Mouse (Mus musculus): ENCODE data around the gene Alg12.

The Alg12 gene

DNA sequence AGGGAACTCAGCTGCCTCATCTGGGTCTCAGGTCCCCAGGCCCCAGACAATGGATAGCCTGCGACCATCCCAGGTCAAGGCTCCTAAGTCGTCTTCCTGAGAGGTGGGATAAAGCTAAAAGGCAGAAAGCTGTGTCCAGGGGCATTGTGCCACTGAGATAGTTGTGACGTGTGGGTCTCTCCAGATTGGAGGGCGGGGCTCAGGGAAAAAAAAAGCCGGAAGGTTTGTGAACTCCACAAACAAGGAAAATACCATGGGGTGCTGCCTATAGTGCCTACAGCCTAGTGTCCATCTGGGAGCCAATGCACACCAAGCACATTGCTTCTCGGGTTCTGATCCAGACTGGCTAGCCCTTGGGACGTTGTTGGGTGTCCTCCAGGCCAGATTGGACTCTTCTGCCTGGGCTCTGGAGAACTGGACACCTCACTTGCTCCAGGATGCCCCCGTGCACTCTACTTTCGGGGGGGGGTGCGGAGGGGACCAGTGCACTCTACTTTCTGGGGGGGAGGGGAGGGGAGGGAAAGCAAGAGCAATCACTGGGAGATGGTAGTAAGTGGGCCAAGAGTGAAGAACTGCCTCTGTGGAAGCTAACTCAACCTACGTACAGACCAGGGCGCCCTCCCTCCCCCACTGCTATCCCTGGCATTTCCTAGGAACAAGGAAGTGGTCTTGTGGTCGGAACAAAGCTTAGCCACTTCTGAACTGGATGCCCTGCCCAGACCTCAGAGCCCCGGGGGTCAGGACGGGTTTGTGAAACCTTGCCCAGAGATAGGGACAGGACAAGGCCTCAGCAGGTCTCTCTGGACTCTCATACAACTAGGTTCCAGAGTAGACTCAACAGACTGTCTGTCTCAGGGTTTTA, 36.1 kb upstream of the Alg12 start:
- peak; percentile 59 for DNase-seq

DNA sequence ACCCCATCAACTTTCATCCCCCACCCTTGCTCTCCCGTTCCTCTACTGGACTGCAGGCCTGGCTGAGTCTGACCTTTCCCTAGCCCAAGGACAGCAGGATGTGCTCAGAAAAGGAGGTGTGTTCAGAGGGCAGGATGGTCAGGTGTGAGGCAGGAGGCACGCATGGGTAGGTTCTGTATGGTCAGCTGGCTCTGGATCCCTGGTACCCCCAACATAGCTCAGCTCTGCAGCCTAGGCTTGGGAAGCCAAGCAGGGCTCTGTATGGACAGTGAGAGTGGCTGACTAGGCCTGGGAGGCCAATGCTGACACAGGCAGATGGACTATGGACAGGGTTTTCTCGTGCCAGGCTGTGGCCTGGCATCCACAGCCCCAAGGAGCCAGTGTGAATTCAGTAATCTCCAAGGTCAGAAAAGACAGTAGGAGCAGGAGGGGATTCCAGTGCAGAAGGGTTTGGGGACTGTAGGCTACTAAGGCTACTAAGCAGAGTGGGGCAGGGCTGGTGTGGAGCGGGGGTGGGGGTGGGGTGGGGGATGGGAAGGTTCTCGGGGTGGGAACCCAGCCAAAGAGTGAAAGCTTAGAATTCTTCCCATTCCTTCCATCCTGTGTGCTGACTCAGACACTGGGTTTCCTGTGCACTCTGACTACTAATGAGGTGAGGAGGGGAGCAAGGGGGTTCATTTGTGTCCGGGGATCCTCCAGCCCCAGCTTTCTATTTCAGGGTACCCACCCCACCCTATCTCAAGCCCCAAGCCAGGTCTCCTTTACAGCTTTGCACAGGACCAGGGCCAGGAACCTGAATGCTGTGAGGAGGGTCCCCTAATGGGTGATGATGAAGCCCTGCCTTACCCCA, 35.2 kb upstream of the Alg12 start:
- peak; percentile 73 for DNase-seq

DNA sequence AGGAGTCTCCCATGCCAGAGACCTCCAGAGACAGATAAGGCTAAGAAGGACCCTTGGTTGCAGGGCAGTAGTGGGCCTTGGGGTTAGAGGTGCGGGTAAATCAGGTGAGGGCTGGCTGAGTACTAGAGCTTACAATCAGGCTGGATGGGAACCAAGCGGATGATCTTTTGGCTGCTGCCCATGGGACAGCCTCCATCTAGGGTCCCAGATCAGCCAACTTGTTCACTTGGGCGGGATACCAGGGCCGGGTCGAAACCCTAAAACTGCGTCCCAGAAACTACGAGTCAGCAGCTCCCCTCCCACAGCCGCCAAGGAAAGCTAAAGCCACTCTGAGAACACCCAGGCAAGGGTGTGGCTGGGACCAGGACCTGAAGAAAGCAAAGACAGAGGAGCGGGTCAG, 34.0 kb upstream of the Alg12 start:
- DNase-seq: peak; percentile 55

DNA sequence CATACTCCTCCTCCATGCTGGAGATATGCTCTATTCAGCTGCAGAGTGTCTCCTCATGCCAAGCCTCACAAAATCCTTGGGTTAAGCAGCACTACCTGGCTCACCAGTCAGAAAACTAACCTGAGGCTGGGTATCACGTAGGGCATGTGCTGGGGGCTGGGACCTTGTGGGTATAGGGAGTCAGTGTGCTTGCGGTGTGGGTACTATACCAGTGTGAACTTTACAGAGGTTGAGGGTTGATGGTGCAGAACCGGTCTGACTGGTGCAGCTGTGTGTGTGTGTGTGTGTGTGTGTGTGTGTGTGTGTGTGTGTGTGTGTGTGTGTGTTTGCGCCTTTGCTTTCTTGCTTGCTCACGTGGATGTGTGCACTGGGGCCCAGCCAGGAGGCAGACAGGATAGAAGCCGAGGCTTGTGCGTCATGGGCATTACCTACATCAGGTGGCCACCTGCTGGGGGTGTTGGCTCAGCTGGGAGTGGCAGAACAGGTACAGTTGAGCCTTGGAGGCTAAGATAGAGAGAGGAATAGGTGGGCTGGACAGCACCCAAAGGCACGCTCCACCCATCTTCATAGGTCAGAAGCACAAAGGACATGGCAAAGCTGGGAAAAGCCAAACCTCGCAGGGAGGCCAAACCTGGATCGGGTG, 32.5 kb upstream of the Alg12 start:
- peak; percentile 63 for DNase-seq

DNA sequence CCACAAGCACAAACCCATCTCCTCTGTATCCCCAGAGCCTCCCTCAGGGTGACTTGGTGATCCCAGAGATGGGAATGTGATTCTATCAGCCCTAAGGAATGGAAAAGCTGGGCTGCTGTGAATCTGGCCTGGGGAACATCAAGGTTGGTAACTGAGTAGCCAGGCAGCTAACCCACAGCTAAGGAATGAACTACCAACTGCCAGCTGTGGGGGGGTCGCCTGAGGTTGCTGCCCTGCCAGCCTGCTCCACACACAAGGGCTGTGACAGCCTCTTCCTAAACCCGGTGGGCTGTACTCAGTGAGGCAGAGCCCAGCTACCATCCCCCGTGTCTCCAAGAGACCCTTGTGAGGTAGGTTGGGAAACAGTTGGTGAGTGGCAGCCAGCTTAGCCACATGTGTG, 32.0 kb upstream of the Alg12 start:
- DNase-seq: no peak

DNA sequence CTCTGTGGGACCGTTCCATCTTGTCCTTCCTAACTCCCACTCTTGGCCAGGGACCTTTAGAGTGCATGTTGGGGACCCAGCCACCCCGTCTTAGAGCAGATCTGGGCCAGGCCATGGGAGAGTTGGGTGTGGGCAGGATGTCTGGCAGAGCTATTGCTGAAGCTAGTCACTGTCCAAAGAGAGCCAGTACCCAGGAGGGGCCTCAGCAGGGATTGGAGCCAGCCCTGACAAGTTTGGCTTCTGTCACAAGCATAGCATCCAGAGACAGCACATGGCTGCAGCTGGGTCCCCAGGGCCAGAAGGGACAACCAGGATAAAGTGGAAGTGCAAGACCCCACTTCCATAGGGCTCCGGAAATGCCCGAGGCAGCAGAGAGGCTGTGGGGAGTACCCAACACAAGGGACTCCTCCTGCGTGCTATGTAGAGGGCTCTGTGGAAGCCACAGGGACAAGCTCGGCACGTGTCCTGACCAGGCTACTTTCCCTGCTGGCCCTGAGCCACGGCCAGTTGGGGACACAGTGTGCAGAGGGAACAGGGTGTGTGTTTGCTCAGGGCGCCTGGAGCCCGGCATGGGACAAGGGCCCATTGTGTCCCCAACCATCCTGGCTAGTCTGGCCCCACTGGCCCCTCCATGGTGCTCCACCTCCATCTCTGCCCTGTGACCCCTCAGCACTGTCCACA, 31.2 kb upstream of the Alg12 start:
- DNase-seq: peak; percentile 92

DNA sequence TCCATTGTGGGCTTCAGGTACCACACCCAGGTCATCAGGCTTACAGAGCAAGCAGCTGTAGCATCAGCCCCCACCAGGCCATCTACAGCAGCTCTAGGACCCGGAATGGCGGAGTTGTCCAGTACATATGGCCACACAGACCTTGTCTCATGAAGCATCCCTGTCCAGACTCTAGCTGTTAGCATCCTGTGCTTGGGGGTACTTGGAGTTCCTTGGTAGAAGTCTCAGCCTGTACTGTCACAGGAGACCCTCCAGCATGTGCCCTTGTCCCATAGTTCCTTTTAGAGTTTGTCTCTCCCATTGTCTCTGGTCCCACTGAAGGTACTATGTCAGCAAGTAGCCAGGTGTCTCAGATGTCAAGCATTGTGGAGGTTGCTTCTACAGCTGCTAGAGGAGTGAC, 30.5 kb upstream of the Alg12 start:
- DNase-seq: no peak

DNA sequence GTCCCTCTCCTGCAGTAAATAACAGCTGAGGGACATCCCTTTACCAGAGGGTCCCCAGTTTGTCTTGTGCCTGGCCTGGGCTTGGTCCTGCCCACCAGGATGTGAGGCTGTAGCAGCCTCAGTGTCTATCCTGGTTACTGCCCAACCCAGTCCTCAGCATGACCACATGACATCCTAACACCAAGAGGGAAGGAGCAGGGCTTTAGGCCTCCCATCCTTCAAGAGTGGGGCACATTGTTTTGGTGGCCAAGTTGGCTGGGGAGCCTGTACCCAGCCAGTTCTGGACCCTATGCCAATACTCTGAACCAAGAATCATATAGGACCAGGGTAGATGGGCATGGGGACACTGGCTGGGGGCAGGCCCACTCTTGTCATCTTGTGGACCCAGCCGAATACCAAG, 29.5 kb upstream of the Alg12 start:
- no peak for DNase-seq

DNA sequence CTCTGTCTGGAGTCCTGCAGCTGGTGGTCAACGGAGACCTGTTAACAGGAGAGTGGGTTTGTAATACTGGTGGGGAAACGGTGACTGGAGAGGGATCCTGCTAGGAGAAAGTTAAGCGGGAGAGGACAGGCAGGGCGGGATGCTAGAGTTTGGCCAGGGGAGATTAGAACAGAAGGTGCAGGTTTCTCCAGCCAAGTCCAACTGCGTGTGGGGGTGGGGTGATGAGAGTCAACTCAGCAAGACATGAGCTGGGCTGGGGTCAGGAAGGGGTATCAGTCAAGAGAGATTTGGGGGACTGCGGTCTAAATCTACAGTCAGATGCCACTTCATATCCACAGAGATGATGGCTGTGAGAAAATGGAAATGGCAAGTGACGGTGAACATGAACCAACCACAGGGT, 25.8 kb upstream of the Alg12 start:
- no peak for DNase-seq

DNA sequence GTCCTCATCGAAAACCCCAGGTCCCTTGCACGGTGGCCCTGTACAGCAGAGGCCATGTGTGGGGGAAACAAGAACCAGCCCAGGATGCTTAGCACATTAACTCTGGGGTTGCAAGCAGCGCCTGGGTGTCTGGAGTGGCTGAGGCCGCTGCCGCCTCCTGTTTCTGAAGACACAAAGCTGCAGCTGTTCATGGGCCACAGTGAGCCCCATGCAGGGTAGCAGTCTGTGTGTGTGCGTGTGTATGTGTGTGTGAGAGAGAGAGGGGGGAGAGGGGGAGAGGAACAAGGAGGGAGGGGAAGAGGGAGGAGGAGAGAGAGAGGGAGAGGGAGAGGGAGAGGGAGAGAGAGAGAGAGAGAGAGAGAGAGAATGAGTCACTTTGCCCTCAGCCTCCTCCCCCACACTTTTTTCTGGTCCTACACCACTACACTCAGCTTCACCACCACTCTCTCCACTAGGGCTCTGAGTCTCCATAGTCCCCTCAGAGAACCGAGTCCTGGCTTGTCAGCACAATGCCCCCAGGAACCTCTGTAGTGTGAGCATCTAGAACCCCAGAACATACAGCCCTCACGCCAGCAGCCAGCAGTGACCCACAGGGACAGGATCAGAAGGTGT, 24.5 kb upstream of the Alg12 start:
- DNase-seq: no peak

DNA sequence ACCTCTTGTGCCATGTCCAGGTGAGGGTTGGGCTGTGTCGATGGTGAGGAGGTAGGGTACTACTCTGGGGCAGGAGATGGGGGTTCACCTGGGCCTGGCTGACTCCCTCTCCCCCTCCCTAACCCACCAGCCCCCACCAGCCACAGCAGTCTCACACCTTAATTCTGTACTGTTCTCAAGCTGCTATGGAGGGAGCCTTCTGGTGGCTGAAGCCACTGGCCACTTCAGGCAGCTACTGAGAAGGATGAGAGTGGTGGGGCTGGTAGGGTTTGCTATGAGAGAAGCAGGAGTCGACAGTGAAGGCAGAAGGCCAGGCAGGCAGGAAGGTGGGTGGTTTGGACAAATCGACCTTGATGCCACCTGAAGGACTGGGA, 23.2 kb upstream of the Alg12 start:
- DNase-seq: peak; percentile 54

DNA sequence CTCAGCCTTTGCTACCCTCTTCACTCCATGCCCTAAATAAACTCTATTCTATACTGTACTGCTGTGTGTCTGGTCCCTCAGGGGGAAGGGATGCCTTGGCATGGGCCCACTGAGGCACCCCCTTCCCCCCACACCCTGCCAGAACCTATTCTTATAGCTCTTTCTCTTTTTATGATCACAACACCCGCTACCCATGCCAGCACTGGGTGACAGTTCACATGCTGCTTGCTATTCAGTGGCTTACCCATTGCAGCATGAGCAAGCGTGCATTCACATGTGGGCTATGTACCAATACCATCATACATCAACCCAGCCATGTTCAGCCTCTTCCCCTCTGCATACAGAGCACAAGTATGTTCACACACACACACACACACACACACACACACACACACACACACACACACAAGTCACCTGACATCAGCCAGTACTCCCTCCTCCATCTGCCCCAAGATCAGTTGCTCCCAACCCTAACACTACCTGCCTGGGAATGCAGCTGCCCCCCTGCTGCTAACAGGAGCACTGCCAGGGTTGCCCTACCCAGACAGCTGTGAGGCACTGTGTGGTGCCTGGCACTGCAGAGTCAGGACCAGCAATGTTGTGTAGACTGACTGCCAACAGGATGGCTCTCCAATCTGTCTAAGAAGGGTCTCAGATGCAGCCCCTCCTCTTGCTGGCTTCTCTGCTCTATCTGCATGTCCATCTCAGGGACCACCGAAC, 22.6 kb upstream of the Alg12 start:
- DNase-seq: peak; percentile 93

DNA sequence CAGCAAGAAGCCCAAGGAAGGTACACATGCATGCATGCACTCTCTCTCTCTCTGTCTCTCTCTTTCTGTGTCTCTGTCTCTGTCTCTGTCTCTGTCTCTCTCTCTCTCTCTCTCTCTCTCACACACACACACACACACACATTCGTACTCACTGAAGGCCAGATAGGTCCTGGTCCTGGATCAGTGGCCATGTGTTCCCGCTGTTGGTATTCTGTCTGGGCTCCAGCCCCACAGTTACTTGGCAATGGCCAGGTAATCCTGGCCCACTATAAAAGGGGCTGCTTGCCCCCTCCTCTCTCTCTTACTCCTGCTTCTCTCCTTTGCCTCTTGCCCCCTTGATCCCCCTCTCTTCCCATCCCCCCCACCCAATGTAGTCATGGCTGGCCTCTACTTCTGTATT, 22.0 kb upstream of the Alg12 start:
- DNase-seq: no peak

DNA sequence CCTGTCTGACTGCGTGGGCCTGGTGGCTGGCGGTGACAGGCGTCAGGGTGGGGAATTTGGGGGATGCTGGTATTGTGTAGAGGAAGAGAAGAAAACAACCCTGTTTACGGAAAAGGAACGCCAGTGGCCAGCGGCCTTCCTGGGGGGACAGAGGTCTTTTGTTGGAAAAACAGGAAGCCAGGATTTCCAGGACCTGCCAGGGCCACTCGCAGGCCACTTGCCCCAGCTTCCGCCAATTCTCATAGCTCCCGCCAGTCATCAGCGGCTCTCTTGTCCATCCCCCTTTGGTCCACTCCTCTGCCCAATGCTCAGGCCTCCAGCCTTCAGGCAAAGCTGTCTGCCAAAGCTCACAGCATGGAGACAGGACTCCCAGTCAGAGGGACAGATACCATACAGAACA, 21.0 kb upstream of the Alg12 start:
- peak; percentile 74 for DNase-seq

DNA sequence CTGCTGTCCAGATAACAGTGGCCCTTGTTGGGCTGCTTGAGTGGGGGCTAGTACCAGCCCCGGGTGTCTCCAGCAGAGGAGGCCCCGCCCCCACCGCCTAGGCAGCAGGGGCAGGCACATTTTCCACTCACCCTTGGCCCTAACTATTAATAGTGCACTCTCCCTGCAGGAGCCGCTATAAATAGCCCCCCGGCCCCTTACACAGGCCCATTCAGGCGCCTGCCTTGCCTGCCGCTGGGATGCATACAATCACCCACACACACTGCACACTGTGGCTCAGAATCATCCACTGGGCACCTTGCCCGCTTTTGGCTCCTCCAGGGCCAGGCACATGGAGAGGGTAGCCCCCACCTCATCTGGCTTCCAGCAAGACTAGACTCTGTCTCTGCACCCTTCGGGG, 20.2 kb upstream of the Alg12 start:
- DNase-seq: peak; percentile 73

DNA sequence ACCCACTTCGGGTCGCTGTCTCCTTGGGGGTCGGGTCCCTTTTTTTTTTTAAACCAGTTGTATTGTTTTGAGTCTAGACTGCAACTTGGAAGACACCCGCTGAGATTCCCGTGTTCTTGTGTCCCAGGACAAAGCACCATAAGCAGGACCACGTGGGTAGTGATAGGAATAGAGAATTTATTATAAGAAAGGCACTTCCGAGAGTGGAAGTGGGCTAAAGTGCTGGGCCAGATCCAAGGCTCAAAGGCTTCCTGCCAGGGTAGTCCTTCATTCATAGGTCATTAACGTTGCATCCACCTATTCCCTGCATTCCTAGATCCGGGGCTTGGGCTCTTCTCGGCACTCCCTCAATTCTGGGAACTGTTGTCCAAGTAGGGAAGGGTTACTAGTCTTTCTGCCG, 18.9 kb upstream of the Alg12 start:
- no peak for DNase-seq

DNA sequence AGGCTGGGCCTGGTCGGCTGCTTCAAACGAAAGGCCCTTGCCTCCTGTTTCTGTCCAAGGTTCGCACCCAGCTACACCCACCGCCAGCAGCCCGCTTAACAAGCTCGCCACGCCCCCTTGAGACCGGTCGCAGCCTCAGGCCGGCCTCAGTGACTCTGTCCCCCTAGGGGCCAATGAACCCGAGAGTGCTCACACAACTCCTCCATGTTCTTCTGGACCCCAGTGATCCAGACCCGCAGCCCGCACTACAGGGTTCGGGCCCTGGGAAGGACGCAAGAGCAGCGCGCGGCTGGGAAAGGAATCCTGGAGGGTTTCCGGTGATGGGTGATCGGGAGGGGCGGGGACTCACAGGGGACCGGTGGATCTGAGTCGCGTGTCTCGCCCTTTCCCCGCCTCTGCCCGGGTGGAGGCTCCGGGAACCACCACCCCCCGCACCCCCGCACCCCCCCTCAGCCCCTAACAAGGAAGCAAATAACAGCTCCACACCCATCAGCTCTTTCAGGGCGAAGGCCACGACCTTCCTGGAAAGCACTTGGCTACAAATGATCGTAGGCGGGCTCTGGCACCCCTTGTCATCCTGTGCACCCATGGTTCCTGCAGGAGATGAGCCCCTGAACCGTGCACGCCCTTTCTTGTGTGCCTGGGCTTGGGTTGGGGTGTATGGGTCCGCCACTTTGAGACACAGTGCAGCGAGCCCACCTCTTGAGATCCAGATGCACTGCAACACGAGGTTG, 18.2 kb upstream of the Alg12 start:
- DNase-seq: no peak

DNA sequence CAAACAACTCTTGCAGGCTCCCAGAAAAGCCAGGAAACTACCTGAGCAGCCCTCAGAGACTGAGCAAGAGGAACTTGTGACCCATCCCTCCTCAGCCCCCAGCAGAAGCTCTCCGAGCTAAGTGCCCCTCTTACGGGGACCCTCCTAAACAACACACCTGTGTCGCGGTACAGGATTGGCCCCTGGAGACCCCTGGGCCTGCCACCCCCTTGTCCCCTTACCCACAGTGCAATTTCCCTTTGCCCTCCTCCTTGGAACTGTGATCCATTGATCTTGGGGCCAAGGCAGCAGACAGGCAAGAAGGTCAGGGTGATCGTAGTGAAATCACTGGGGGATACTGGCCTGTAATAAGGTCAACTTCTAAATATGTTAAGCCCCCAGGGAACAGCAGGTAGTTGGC, 17.5 kb upstream of the Alg12 start:
- DNase-seq: no peak

DNA sequence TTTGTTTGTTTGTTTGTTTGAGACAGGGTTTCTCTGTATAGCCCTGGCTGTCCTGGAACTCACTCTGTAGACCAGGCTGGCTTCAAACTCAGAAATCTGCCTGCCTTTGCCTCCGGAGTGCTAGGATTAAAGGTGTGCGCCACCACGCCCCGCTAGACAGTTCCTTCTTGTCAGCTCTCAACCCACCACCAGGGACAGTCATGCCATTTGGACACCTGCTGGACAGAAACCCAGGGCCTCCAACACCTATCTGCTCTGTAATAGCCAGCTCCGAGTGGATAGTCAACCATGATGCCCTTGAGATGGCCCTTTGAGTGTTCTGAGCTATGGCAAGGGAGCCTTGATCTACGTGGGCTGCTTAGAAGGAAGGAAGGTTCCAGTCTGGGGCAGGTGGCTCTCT, 16.9 kb upstream of the Alg12 start:
- no peak for DNase-seq

DNA sequence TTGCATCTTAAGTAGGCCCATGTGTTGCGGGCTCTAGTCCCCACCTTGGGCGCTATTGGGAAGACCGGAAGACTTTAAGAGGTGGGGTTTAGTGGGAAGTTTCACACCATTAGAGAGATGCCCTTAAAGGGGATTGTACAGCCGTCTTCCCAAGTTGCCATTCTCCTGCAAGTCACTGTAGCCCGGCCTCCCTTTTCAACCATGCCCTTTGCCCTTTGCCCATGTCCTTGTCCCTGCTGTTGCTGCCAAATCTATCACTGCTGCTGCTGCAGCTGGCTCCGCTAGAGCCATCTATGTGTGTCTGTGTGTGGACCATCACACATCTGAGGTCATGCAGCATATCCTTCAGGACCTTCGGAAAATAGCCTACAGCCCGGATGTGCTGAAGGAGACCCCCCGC, 13.4 kb upstream of the Alg12 start:
- DNase-seq: peak; percentile 13

DNA sequence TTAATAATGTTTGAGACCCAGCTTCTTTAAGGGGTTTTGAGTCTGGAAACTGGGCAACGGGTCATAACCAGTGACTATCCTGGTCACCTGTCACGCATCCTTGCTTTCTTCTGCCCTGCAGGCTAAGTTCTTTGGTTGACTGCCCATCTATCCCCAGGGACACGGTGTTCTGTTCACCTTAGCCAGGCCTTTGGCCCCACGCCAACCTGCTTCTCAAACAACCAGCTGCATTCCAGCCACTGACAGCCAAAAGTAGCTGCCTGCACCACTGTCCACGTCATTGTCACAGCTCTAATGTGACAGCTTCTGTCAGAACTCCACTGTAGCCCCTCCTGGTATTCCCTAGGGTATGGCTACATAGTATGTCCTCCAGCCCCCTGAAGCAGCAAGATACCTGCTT, 12.4 kb upstream of the Alg12 start:
- peak; percentile 49 for DNase-seq
